Mouse (Mus musculus): ENCODE data around the gene Gpr141. TPM values are rescaled to one million over a fixed set of nuclear protein-coding genes. Genes with fewer than 3 reads are reported as not detected.

Gpr141 gene
- polyA plus RNA-seq, 1 experiment from 2014 or later = 0.11 TPM

DNA sequence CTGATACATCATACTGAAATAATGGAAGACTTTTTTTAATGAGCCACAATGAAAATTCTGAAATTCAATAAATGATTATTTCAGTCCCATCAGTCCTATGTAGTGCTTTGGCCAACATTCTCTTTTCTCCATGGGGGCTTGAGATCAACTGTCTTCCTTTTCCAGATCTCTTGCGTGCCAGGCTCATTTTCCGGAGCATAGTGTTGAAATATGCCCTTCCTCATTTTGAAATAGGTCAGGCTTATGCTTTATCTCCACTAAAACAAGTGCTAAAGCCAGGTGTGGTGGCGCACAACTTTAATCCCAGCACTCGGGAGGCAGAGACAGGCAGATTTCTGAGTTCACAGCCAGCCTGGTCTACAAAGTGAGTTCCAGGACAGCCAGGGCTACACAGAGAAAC is 6.5 kb upstream of the Gpr141 start:
- 77% methylated on average over 4 of the region's 4 CpGs for whole genome bisulfite sequencing
- ATAC-seq (ENCODE audit: insufficient number of reproducible peaks, insufficient read depth, low FRiP score, low read depth) = no peak
- H3K4me2 ChIP-seq (ENCODE audit: low read length) = no peak overlapping the region
- H3K9ac ChIP-seq (ENCODE audit: low read length) = no peak overlapping the region
- H3K4me3 ChIP-seq (ENCODE audit: control insufficient read depth in 1 of 2, insufficient read depth in 1 of 2, low read depth in 1 of 2, low read length in 2 of 2) = no peak overlapping the region
- H3K27ac ChIP-seq (replicated peaks in 1 of 2; ENCODE audit: control insufficient read depth in 1 of 2, insufficient read depth in 1 of 2, low read depth in 2 of 2, low read length in 2 of 2) = no peak overlapping the region
- no peaks in the 10 kb centered on the region for H3K4me1 ChIP-seq (ENCODE audit: control insufficient read depth in 2 of 2, insufficient read depth in 2 of 2, low read length in 2 of 2)
- H3K27me3 ChIP-seq (ENCODE audit: control insufficient read depth, insufficient read depth, low read length) = no peaks in the 10 kb centered on the region
- H3K36me3 ChIP-seq (ENCODE audit: control insufficient read depth, insufficient read depth, low read length) = no peaks in the 10 kb centered on the region
- H3K9me3 ChIP-seq (ENCODE audit: control insufficient read depth, low read length) = no peaks in the 10 kb centered on the region

DNA sequence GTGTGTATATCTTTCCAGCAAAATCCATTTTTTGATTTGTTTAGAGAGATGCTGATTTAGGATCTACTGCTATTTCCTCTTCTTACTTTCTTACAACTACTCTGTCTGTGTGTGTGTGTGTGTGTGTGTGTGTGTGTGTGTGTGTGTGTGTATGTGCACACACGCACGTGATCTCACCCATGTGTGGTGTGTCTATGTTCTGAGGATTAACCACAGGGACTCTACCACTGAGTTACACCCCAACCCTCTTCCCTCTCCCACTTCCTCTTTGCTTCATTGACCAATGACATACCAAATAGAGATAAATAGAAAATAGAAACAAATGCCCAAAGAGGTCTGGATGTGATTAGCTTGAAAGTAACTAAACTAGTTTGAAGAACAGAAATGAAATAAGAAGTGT is 4.0 kb upstream of the Gpr141 start:
- Histone ChIP-seq H3K4me3 (ENCODE audit: control insufficient read depth in 1 of 2, insufficient read depth in 1 of 2, low read depth in 1 of 2, low read length in 2 of 2) (no peak overlapping the region), H3K4me1 (ENCODE audit: control insufficient read depth in 2 of 2, insufficient read depth in 2 of 2, low read length in 2 of 2) (no peaks in the 10 kb centered on the region), H3K9ac (ENCODE audit: low read length) (no peak overlapping the region), H3K27ac (replicated peaks in 1 of 2; ENCODE audit: control insufficient read depth in 1 of 2, insufficient read depth in 1 of 2, low read depth in 2 of 2, low read length in 2 of 2) (no peak overlapping the region), H3K9me3 (ENCODE audit: control insufficient read depth, low read length) (no peaks in the 10 kb centered on the region), H3K36me3 (ENCODE audit: control insufficient read depth, insufficient read depth, low read length) (no peaks in the 10 kb centered on the region), H3K27me3 (ENCODE audit: control insufficient read depth, insufficient read depth, low read length) (no peaks in the 10 kb centered on the region), H3K4me2 (ENCODE audit: low read length) (no peak overlapping the region)
- ATAC-seq (ENCODE audit: insufficient number of reproducible peaks, insufficient read depth, low FRiP score, low read depth) = no peak
- 76% methylated on average over 2 of the region's 2 CpGs for WGBS

DNA sequence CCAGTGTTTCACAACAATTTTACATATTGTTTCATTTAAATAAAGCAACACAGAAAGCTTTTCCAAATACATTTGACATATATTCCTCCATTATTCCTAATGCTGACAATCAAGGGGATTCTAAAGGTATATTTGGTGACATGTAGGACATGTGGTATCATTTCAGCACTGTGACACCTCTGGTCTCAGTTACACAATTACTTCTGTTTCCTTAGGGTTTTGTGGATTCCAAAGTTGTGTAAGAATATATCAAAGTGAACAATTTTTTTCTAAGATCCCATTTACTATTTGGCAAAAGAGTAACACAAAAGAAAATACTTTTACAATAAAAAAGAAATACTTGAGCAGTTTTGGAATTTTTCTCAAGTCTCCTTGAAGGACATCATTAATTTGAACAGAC is 2.4 kb downstream of the Gpr141 start:
- Histone ChIP-seq H3K27me3 (ENCODE audit: control insufficient read depth, insufficient read depth, low read length) (no peaks in the 10 kb centered on the region), H3K9me3 (ENCODE audit: control insufficient read depth, low read length) (no peaks in the 10 kb centered on the region), H3K4me2 (ENCODE audit: low read length) (no peak overlapping the region), H3K36me3 (ENCODE audit: control insufficient read depth, insufficient read depth, low read length) (no peaks in the 10 kb centered on the region), H3K4me3 (ENCODE audit: control insufficient read depth in 1 of 2, insufficient read depth in 1 of 2, low read depth in 1 of 2, low read length in 2 of 2) (no peak overlapping the region), H3K4me1 (ENCODE audit: control insufficient read depth in 2 of 2, insufficient read depth in 2 of 2, low read length in 2 of 2) (no peaks in the 10 kb centered on the region), H3K9ac (ENCODE audit: low read length) (no peak overlapping the region), H3K27ac (replicated peaks in 1 of 2; ENCODE audit: control insufficient read depth in 1 of 2, insufficient read depth in 1 of 2, low read depth in 2 of 2, low read length in 2 of 2) (no peak overlapping the region)
- ATAC-seq (ENCODE audit: insufficient number of reproducible peaks, insufficient read depth, low FRiP score, low read depth) = no peak

DNA sequence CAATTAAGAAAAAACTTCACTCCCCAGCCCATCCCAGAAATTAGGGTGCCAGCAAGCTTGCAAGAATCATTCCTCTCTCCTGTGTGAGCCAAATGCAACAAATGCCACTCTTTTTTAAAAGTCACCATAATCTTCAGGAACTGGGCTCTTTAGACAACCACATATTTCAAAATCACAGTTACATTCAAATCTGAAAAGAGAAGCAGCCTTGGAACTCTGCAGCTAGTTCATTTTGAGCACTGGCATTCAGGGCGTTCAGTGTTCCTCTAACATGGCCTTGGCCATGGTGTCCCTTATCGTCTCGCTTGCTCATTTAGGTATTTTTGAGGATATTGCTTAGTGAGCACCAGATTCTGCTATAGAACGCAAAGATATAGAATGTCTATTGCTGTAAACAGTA is 4.1 kb downstream of the Gpr141 start:
- Histone ChIP-seq H3K9me3 (ENCODE audit: control insufficient read depth, low read length) (no peaks in the 10 kb centered on the region), H3K9ac (ENCODE audit: low read length) (no peak overlapping the region), H3K36me3 (ENCODE audit: control insufficient read depth, insufficient read depth, low read length) (no peaks in the 10 kb centered on the region), H3K27me3 (ENCODE audit: control insufficient read depth, insufficient read depth, low read length) (no peaks in the 10 kb centered on the region), H3K27ac (replicated peaks in 1 of 2; ENCODE audit: control insufficient read depth in 1 of 2, insufficient read depth in 1 of 2, low read depth in 2 of 2, low read length in 2 of 2) (no peak overlapping the region), H3K4me3 (ENCODE audit: control insufficient read depth in 1 of 2, insufficient read depth in 1 of 2, low read depth in 1 of 2, low read length in 2 of 2) (no peak overlapping the region), H3K4me1 (ENCODE audit: control insufficient read depth in 2 of 2, insufficient read depth in 2 of 2, low read length in 2 of 2) (no peaks in the 10 kb centered on the region), H3K4me2 (ENCODE audit: low read length) (no peak overlapping the region)
- 81% methylated on average over 4 of the region's 4 CpGs for WGBS
- ATAC-seq (ENCODE audit: insufficient number of reproducible peaks, insufficient read depth, low FRiP score, low read depth) = no peak

DNA sequence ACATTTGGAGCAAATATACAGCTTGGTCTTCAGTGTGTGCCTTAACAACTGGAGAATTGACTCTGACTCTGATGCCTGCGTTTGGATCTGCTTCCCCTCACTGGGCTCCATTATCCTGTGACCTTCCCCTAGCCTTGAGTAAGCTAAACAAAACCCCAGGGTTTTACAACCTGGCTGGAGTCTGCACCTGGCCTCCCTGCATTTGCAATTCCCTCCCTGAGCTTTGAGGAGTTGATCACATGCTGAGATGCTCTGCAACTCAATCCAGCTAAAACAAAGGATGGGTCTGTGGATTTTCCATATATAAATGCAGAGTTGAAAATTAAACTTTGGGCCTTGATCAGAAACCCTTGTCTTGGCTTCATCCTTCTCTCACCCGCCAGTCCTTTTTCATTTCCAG is 4.8 kb downstream of the Gpr141 start:
- H3K9me3 ChIP-seq (ENCODE audit: control insufficient read depth, low read length) = no peaks in the 10 kb centered on the region
- H3K27me3 ChIP-seq (ENCODE audit: control insufficient read depth, insufficient read depth, low read length) = no peaks in the 10 kb centered on the region
- H3K27ac ChIP-seq (replicated peaks in 1 of 2; ENCODE audit: control insufficient read depth in 1 of 2, insufficient read depth in 1 of 2, low read depth in 2 of 2, low read length in 2 of 2) = no peak overlapping the region
- no peak overlapping the region for H3K9ac ChIP-seq (ENCODE audit: low read length)
- no peak overlapping the region for H3K4me2 ChIP-seq (ENCODE audit: low read length)
- no peak overlapping the region for H3K4me3 ChIP-seq (ENCODE audit: control insufficient read depth in 1 of 2, insufficient read depth in 1 of 2, low read depth in 1 of 2, low read length in 2 of 2)
- no peaks in the 10 kb centered on the region for H3K36me3 ChIP-seq (ENCODE audit: control insufficient read depth, insufficient read depth, low read length)
- ATAC-seq (ENCODE audit: insufficient number of reproducible peaks, insufficient read depth, low FRiP score, low read depth) = no peak
- WGBS = 46% methylated on average over 2 of the region's 2 CpGs
- H3K4me1 ChIP-seq (ENCODE audit: control insufficient read depth in 2 of 2, insufficient read depth in 2 of 2, low read length in 2 of 2) = no peaks in the 10 kb centered on the region

DNA sequence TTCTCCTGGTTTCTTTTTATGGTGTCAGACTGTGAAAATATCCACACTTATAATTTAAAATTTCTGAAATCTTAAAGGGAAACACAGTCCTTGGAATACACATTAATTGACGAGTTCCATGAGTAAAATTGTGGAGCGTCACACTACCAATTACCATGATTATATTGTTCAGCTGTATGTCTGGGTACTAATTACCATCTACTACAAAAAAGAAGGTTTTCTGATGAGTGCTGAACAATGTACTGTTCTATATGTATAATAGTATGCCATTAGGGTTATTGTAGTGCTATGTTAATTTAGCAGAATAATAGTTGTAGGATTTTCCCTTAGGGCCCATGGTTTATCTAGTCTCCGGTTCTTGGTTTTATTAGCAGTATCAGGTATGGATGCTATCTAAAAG is 29.1 kb downstream of the Gpr141 start:
- WGBS = 90% methylated on average over 3 of the region's 3 CpGs
- no peak overlapping the region for H3K27ac ChIP-seq (replicated peaks in 1 of 2; ENCODE audit: control insufficient read depth in 1 of 2, insufficient read depth in 1 of 2, low read depth in 2 of 2, low read length in 2 of 2)
- no peaks in the 10 kb centered on the region for H3K36me3 ChIP-seq (ENCODE audit: control insufficient read depth, insufficient read depth, low read length)
- no peaks in the 10 kb centered on the region for H3K27me3 ChIP-seq (ENCODE audit: control insufficient read depth, insufficient read depth, low read length)
- no peaks in the 10 kb centered on the region for H3K9me3 ChIP-seq (ENCODE audit: control insufficient read depth, low read length)
- H3K4me1 ChIP-seq (ENCODE audit: control insufficient read depth in 2 of 2, insufficient read depth in 2 of 2, low read length in 2 of 2) = no peaks in the 10 kb centered on the region
- H3K4me3 ChIP-seq (ENCODE audit: control insufficient read depth in 1 of 2, insufficient read depth in 1 of 2, low read depth in 1 of 2, low read length in 2 of 2) = no peak overlapping the region
- ATAC-seq (ENCODE audit: insufficient number of reproducible peaks, insufficient read depth, low FRiP score, low read depth) = no peak
- H3K9ac ChIP-seq (ENCODE audit: low read length) = no peak overlapping the region
- no peak overlapping the region for H3K4me2 ChIP-seq (ENCODE audit: low read length)

DNA sequence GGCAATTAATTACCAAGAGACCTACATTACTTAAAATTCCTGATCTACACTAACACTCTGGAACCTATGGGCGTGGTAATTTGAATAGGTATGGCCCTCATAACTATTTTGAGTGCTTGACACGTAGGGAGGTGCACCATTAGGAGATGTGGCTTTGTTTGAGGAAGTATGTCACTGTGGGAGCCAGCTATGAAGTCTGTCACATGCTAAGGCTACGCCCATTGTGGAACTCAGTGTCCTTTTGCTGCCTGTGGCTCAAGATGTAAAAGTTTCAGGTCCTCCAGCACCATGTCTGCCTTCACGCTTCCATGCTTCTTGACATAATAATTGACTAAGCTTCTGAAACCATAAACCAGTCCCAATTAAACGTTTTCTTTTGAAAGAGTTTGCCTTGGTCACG is 29.6 kb downstream of the Gpr141 start:
- Histone ChIP-seq H3K9me3 (ENCODE audit: control insufficient read depth, low read length) (no peaks in the 10 kb centered on the region), H3K27ac (replicated peaks in 1 of 2; ENCODE audit: control insufficient read depth in 1 of 2, insufficient read depth in 1 of 2, low read depth in 2 of 2, low read length in 2 of 2) (no peak overlapping the region), H3K4me1 (ENCODE audit: control insufficient read depth in 2 of 2, insufficient read depth in 2 of 2, low read length in 2 of 2) (no peaks in the 10 kb centered on the region), H3K9ac (ENCODE audit: low read length) (no peak overlapping the region), H3K4me3 (ENCODE audit: control insufficient read depth in 1 of 2, insufficient read depth in 1 of 2, low read depth in 1 of 2, low read length in 2 of 2) (no peak overlapping the region), H3K4me2 (ENCODE audit: low read length) (no peak overlapping the region), H3K36me3 (ENCODE audit: control insufficient read depth, insufficient read depth, low read length) (no peaks in the 10 kb centered on the region), H3K27me3 (ENCODE audit: control insufficient read depth, insufficient read depth, low read length) (no peaks in the 10 kb centered on the region)
- no peak for ATAC-seq (ENCODE audit: insufficient number of reproducible peaks, insufficient read depth, low FRiP score, low read depth)
- WGBS = 59% methylated on average over 6 of the region's 6 CpGs

DNA sequence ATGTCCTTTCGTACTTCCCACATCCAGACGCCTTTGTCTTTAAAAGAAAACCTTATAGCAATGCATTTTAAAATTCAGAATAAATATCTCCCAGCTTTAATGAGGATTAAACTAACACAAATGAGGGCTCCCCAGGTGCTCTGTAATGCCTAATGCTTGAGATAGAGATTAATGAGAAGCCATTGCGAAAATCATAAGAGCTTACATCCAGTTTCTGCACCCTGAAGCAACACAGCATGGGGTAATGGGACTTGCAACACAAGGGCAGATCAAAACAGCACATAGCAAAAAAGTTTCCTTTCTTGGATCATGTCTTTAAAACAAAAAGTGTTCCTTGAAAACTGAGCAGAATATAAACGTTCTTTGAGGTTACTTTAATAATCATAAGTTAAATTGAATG is 30.3 kb downstream of the Gpr141 start:
- Histone ChIP-seq H3K9ac (ENCODE audit: low read length) (no peak overlapping the region), H3K27me3 (ENCODE audit: control insufficient read depth, insufficient read depth, low read length) (no peaks in the 10 kb centered on the region), H3K4me2 (ENCODE audit: low read length) (no peak overlapping the region), H3K27ac (replicated peaks in 1 of 2; ENCODE audit: control insufficient read depth in 1 of 2, insufficient read depth in 1 of 2, low read depth in 2 of 2, low read length in 2 of 2) (no peak overlapping the region), H3K36me3 (ENCODE audit: control insufficient read depth, insufficient read depth, low read length) (no peaks in the 10 kb centered on the region), H3K4me1 (ENCODE audit: control insufficient read depth in 2 of 2, insufficient read depth in 2 of 2, low read length in 2 of 2) (no peaks in the 10 kb centered on the region), H3K4me3 (ENCODE audit: control insufficient read depth in 1 of 2, insufficient read depth in 1 of 2, low read depth in 1 of 2, low read length in 2 of 2) (no peak overlapping the region), H3K9me3 (ENCODE audit: control insufficient read depth, low read length) (no peaks in the 10 kb centered on the region)
- WGBS = 72% methylated on average over 4 of the region's 4 CpGs
- ATAC-seq (ENCODE audit: insufficient number of reproducible peaks, insufficient read depth, low FRiP score, low read depth) = no peak

Measured in heart, embryonic 14.5 days (tissue).